Comparison of ENCODE assay signal across 8 mouse cellular contexts in genomic region chr13:23309495-23310011, GRCm38 (mm10). TPM values are rescaled to one million over a fixed set of nuclear protein-coding genes. Genes with fewer than 3 reads are reported as not detected.
DNase-seq lines count a peak whose midpoint lies in the region; ATAC-seq and TF ChIP-seq lines count a peak whose summit lies in the region.

No protein-coding gene starts in this region.

- intact Hi-C loops in gastrocnemius, postnatal 14 days (cut with DNase I; ENCODE audit: low total_unique reads): no loop called here
- intact Hi-C loops in left cerebral cortex, postnatal 4 days (cut with DNase I): loop anchor here (10.0 kb wide), 1 partner anchor 195 kb away; no protein-coding TSS in a partner anchor

- H3K27ac ChIP-seq in intestine, embryonic 14.5 days (ENCODE audit: low read depth): no peak overlapping the region

- H3K36me3 ChIP-seq in intestine, embryonic 14.5 days (ENCODE audit: control insufficient read depth, insufficient read depth, low read length): no peaks in the 10 kb centered on the region
- no peaks in the 10 kb centered on the region for H3K36me3 ChIP-seq in myocyte (ENCODE audit: control insufficient read depth, insufficient read depth)

- H3K4me3 ChIP-seq in intestine, embryonic 14.5 days (ENCODE audit: low read depth, low read length): peak overlapping the region; percentile 38
- H3K4me3 ChIP-seq in myocyte: peak overlapping the region; percentile 27

- 1% methylated on average over 28 of the region's 28 CpGs for WGBS in intestine, embryonic 14.5 days

- no peaks in the 10 kb centered on the region for H3K9me3 ChIP-seq in intestine, embryonic 14.5 days (ENCODE audit: control insufficient read depth, low read length)

- peak overlapping the region; percentile 10; the same call in 1 of the 2 replicates for H3K9ac ChIP-seq in intestine, embryonic 14.5 days (ENCODE audit: low read length)

- peaks cover 76% of the 10 kb centered on the region for H3K27me3 ChIP-seq in intestine, embryonic 14.5 days (replicated peaks; ENCODE audit: control insufficient read depth, insufficient read depth, low read length)
- no peaks in the 10 kb centered on the region for H3K27me3 ChIP-seq in myocyte (ENCODE audit: control insufficient read depth, insufficient read depth, insufficient read length)

- ATAC-seq in intestine, embryonic 14.5 days (replicated peaks; ENCODE audit: low FRiP score, low TSS enrichment, low read depth): no peak

- H3K4me2 ChIP-seq in intestine, embryonic 14.5 days (ENCODE audit: low read length): peak overlapping the region; percentile 63
- H3K4me2 ChIP-seq in myocyte (ENCODE audit: low read depth): peak overlapping the region; percentile 75

- H3K79me2 ChIP-seq in myocyte (ENCODE audit: control insufficient read depth, insufficient read depth): no peaks in the 10 kb centered on the region

- DNase-seq in layer of hippocampus, postnatal 10 days (ENCODE audit: low spot score in 2 of 2): peak; percentile 18 to 21
- no peak for DNase-seq in layer of hippocampus, adult 9-11 months
- peak; percentile 70 for DNase-seq in embryo, embryonic 10.5 days (ENCODE audit: low spot score)
- DNase-seq in intestine, embryonic 14.5 days (ENCODE audit: low spot score): peak; percentile 87
- no peak for DNase-seq in gastrocnemius, postnatal 14 days
- DNase-seq in left cerebral cortex, postnatal 4 days: no peak
- DNase-seq in lung, postnatal 25 days (ENCODE audit: low spot score): no peak

- peak overlapping the region; percentile 31 for H3ac ChIP-seq in myocyte (ENCODE audit: control insufficient read depth, insufficient read length)

- no peak for TF ChIP-seq POLR2A in myocyte (IDR thresholded peaks at IDR 0.05; ENCODE audit: insufficient read length, low read depth)

- H3K4me1 ChIP-seq in intestine, embryonic 14.5 days (replicated peaks; ENCODE audit: control insufficient read depth, insufficient read depth, low read length): no peaks in the 10 kb centered on the region; the same call in 1 of the 2 replicates

TF ChIP-seq in myocyte, 11 proteins besides CTCF, POLR2A, EP300 and RAD21:
- no peak for TF ChIP-seq SRF (IDR thresholded peaks at IDR 0.05; ENCODE audit: control insufficient read depth, insufficient read length, low read depth)
- no peak for TF ChIP-seq POLR2AphosphoS2 (IDR thresholded peaks at IDR 0.05; ENCODE audit: insufficient read length, low read depth)
- TF ChIP-seq CEBPB (IDR thresholded peaks at IDR 0.05; ENCODE audit: insufficient read depth, poor library complexity, severe bottlenecking): no peak
- TF ChIP-seq MYOG (IDR thresholded peaks at IDR 0.05; ENCODE audit: control insufficient read depth in 1 of 3, insufficient read depth in 1 of 3, insufficient read length in 2 of 3, low read depth in 2 of 3): no peak
- no peak for TF ChIP-seq REST (IDR thresholded peaks at IDR 0.05; ENCODE audit: insufficient read depth, insufficient read length)

RNA-seq across cellular contexts. Expression of gene Zfp322a, which starts 59.5 kb away (rescaled TPM):
- total RNA-seq in layer of hippocampus, postnatal 10 days (2021): 10 to 100 TPM; 37.0 to 40.8 TPM
- polyA plus RNA-seq in intestine, embryonic 14.5 days (2014; fragmentation: Nextera tagmentation; extraction: Ambion mirVana): 39.5 and 49.8 TPM in 2 replicates
- 4.3 TPM for polyA plus RNA-seq in myocyte (2012; fragmentation: generic; extraction: Trizol)
- total RNA-seq in gastrocnemius, postnatal 14 days (2021): 10 to 100 TPM; 11.5 TPM
- 10 to 100 TPM; 42.6 to 49.5 TPM for total RNA-seq in left cerebral cortex, postnatal 4 days (2021)

Comparison
In these comparisons a context has a peak if more than half of its experiments do, and no peak if none do; other contexts are left out.
1. DNase-seq: peak in layer of hippocampus, postnatal 10 days (2 of 2), embryo, embryonic 10.5 days (single experiment) and intestine, embryonic 14.5 days (single experiment); none in layer of hippocampus, adult 9-11 months (single experiment), gastrocnemius, postnatal 14 days (single experiment), left cerebral cortex, postnatal 4 days (single experiment) and lung, postnatal 25 days (single experiment).